Mouse (Mus musculus): ENCODE measurements at regions not wholly inside any gene's neighbourhood (a gene's known extent, or its start where the extent isn't known, plus 50 kb on each side); places are given as distances from the start of the nearest gene placed in this dataset.

DNA sequence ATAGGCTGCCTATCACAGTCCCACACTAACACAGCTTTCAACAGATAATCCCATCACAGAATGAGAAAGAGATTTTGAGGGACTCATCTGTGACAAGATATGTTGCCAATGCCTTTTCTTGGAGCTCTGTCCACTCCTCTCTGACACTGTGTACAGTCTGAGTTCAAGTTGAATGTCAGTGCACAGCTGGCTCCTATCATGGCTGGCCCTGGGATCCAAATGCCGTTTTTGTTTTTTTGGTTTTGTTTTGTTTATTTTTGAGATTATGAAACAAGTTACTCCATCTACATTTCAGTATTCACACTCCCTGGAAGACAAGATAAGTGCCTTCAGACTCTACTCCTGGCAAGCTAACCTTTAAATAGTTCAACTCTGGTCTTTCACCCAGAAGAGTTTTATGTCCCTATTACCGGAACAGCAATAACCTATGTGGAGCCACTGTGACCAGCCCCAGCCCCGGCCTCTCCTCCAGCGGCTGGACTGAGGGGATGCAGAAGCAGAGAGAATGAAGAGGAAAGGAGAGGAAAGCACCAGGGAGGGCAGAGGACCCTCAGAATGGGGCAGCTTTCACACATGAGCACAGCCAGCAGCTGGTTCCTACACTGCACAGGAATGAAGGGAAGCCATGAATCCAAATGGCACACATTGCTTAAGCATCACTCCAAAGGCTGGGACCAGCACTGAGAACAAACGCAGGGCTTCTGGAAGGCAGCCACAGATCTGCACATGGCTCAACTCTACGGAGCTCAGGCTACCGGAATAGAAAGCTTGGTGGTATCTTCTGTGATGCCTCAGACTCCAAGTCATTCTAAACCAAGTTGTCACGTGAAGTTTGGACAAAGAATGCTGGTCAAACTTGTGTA, 99.9 kb upstream of the Nsun2 start:
- no peak for DNase-seq (ENCODE audit: low spot score in 2 of 2)

DNA sequence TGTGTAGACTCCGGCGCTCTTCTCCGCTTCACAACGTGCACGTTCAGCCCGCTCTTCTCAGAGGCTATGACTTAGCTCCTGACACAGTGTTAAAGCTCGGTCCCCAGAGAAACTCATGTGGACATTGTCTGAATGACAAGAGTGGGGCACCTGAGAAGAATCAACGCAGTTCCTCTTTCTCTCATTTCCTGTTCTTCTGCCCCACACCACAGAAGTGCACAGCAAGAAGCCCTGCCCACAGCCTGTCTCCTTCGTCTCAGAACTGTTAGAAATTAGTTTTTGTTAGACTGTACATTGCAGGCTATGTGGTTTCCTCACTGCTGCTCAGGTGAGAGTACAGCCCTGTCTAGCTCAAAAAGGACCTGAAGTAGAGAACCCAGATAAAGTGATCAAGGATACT, 94.1 kb upstream of the Nsun2 start:
- no peak for DNase-seq (ENCODE audit: low spot score in 2 of 2)

DNA sequence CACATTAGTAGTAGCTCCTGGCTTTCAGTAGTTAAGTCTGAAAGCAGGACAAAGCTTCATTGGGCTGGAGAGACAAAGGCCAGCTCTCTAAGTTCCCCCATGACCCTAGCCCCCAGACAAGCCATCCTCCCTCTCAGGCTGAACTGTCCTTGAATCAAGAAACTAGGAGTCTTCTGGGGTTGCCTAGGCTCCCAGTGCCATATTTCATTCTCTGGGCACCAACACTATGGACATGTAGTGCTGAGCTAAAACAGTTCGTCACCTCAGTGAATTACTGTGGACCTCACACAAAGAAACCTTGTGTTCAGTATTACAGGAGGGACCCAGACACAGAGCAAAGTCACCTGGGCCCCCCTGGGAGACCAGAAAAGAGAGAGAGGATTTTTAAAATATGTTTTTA, 91.7 kb upstream of the Nsun2 start:
- DNase-seq (ENCODE audit: low spot score in 2 of 2): no peak

DNA sequence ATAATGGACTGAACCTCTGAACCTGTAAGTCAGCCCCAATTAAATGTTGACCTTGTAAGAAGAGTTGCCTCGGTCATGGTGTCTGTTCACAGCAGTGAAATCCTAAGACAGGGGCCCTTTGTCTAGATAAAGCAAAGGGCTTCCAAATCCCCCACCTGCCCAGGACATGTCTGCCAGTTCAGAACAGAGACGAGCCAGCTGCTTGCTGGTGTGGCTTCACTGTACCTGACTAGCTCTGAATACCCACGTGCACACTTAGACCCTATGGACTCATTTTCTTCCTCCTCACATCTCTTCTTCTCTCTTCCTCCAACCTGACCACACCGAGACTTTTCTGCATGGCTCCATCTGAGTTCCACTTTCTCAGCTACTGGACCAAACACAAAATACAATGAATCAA, 87.9 kb upstream of the Nsun2 start:
- no peak for DNase-seq (ENCODE audit: low spot score in 2 of 2)

Data from cerebellum, postnatal 4 days (tissue).